Mouse (Mus musculus): ENCODE results near the gene Zranb2. TPM values are rescaled to one million over a fixed set of nuclear protein-coding genes. Genes with fewer than 3 reads are reported as not detected.

The Zranb2 gene
- total and polyA plus RNA-seq, 3 experiments = 88.0 to 200 (median 98.4) TPM

DNA sequence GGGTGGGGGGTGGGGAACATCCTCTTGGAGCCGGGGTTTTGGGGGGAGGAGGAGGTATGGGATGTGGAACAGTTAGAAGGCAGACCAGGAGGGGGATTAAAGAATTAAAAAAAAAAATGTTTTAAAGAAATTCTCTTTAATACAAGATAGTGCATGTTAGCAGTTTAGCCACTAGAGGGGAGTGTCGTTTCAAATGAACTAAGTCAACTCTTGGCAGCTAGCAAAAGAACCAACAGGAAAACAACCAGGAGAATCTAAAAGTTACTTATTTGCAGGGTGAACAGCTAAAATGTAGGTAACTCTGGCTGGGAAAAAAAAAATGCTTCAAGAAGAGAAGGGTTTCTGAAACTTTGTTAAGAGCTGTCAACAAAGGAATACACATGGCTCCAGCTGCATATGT lies 31.2 kb downstream of the Zranb2 start:
- no peaks in the 10 kb centered on the region for H3K9me3 ChIP-seq (replicated peaks; ENCODE audit: insufficient read depth, low read length)
- no peaks in the 10 kb centered on the region for H3K36me3 ChIP-seq (ENCODE audit: control insufficient read depth in 1 of 2, insufficient read depth in 2 of 2, low read length in 2 of 2)
- no peak overlapping the region for H3K27ac ChIP-seq (ENCODE audit: control insufficient read depth, low read depth, low read length)
- H3K9ac ChIP-seq (ENCODE audit: control insufficient read depth, low read depth, low read length, poor library complexity, severe bottlenecking) = no peak overlapping the region
- H3K79me2 ChIP-seq (ENCODE audit: control insufficient read depth, insufficient read depth, low read length, poor library complexity) = no peaks in the 10 kb centered on the region
- no peak overlapping the region for H3K4me3 ChIP-seq (ENCODE audit: control insufficient read depth in 1 of 2, insufficient read depth in 1 of 2, low read depth in 2 of 2, low read length in 2 of 2)
- H3K4me1 ChIP-seq (ENCODE audit: control insufficient read depth in 1 of 2, insufficient read depth in 2 of 2, low read length in 2 of 2) = peaks cover 0 to 2% of the 10 kb centered on the region in 2 experiments; a peak in 1 of 4 replicates
- DNase-seq (ENCODE audit: low read depth, low spot score) = peak; percentile 83
- TF ChIP-seq SMC3 (IDR thresholded peaks at IDR 0.05; ENCODE audit: low read depth, low read length) = peak; percentile 92
- peak; percentile 86 for TF ChIP-seq ZNF384 (IDR thresholded peaks at IDR 0.05; ENCODE audit: low read depth, low read length)
- no peak for TF ChIP-seq MEF2A (IDR thresholded peaks at IDR 0.05; ENCODE audit: extremely low read depth, insufficient replicate concordance, low read depth, low read length, poor library complexity, severe bottlenecking)
- TF ChIP-seq POLR2AphosphoS2 (IDR thresholded peaks at IDR 0.05; ENCODE audit: low read length) = no peak
- peak; percentile 14 to 80 (median 46); a peak in 4 of 6 replicates for TF ChIP-seq CTCF (IDR thresholded peaks at IDR 0.05 in 2 of 3, conservative IDR thresholded peaks at IDR 0.05 in 1 of 3; ENCODE audit: control insufficient read depth in 1 of 3, insufficient read depth in 1 of 3, low read depth in 2 of 3, low read length in 3 of 3, poor library complexity in 1 of 3, severe bottlenecking in 1 of 3)
- peak; percentile 96 for TF ChIP-seq ZC3H11A (IDR thresholded peaks at IDR 0.05; ENCODE audit: low read depth, low read length)
- peak; percentile 92 for TF ChIP-seq RAD21 (IDR thresholded peaks at IDR 0.05; ENCODE audit: low read depth, low read length)
- peaks cover 2 to 8% of the 10 kb centered on the region in 2 experiments; a peak in 3 of 4 replicates for H3K27me3 ChIP-seq (ENCODE audit: control insufficient read depth in 1 of 2, insufficient read depth in 2 of 2, low read length in 2 of 2)

DNA sequence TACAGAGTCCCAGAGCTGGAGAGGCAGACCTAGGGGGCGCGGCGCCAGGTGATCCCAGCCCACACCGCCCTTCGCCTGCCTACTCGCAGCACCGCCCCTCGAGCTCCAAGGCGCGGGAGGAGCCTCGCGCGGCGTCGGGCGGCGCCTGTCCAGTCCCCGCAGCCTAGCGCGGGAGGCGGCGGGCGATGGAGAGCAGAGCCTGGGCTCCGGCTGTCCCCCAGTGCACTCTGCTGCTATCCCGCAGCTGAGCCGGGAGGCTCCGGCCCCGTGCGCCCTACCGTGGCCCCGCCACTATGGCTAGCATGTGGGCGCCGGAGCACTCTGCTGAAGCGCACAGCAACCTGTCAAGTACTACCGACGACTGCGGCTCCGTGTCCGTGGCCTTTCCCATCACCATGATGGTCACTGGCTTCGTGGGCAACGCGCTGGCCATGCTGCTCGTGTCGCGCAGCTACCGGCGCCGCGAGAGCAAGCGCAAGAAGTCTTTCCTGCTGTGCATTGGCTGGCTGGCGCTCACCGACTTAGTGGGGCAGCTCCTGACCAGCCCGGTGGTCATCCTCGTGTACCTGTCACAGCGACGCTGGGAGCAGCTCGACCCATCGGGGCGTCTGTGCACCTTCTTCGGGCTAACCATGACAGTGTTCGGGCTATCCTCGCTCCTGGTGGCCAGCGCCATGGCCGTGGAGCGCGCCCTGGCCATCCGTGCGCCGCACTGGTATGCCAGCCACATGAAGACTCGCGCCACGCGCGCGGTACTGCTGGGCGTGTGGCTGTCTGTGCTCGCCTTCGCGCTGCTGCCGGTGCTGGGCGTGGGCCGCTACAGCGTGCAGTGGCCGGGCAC lies 33.0 kb downstream of the Zranb2 start, which contains the start of gene Ptger3:
TSS of gene Ptger3 (plus strand) at position 168 of the 841 bp plus-strand sequence.
- no peak for TF ChIP-seq SIN3A (IDR thresholded peaks at IDR 0.05; ENCODE audit: low read length)
- TF ChIP-seq MYC (IDR thresholded peaks at IDR 0.05; ENCODE audit: low read depth, low read length) = no peak
- no peak for TF ChIP-seq ETS1 (IDR thresholded peaks at IDR 0.05; ENCODE audit: low read depth, low read length)
- TF ChIP-seq CHD2 (IDR thresholded peaks at IDR 0.05; ENCODE audit: low read length) = no peak
- no peak for TF ChIP-seq E2F4 (IDR thresholded peaks at IDR 0.05; ENCODE audit: borderline replicate concordance, low read depth, low read length)
- TF ChIP-seq POLR2AphosphoS5 (IDR thresholded peaks at IDR 0.05; ENCODE audit: borderline replicate concordance, low read depth, low read length) = no peak
- TF ChIP-seq POLR2A (IDR thresholded peaks at IDR 0.05; ENCODE audit: control insufficient read depth in 1 of 2, insufficient read depth in 1 of 2, low read depth in 1 of 2, low read length in 2 of 2, poor library complexity in 1 of 2) = peak in 1 of 2 experiments; percentile 30; a peak in 1 of 4 replicates
- no peak for TF ChIP-seq TBP (IDR thresholded peaks at IDR 0.05; ENCODE audit: low read depth, low read length)
- TF ChIP-seq MAX (IDR thresholded peaks at IDR 0.05; ENCODE audit: low read length) = no peak
- TF ChIP-seq ZC3H11A (IDR thresholded peaks at IDR 0.05; ENCODE audit: low read depth, low read length) = 0 out of 2 replicates have a peak, but pooled peaks have one; percentile 4
- no peak for TF ChIP-seq USF2 (IDR thresholded peaks at IDR 0.05; ENCODE audit: borderline replicate concordance in 1 of 2, insufficient read depth in 1 of 2, low read depth in 1 of 2, low read length in 2 of 2)
- TF ChIP-seq SMC3 (IDR thresholded peaks at IDR 0.05; ENCODE audit: low read depth, low read length) = peak; percentile 15; the same call in 1 of the 2 replicates
- TF ChIP-seq POLR2AphosphoS2 (IDR thresholded peaks at IDR 0.05; ENCODE audit: low read length) = no peak
- no peak for TF ChIP-seq TAL1 (IDR thresholded peaks at IDR 0.05; ENCODE audit: low read length)
- TF ChIP-seq JUND (IDR thresholded peaks at IDR 0.05; ENCODE audit: low read depth, low read length) = no peak
- no peak for TF ChIP-seq MAFK (IDR thresholded peaks at IDR 0.05; ENCODE audit: borderline replicate concordance, low read depth, low read length)
- TF ChIP-seq CTCF (IDR thresholded peaks at IDR 0.05 in 2 of 3, conservative IDR thresholded peaks at IDR 0.05 in 1 of 3; ENCODE audit: control insufficient read depth in 1 of 3, insufficient read depth in 1 of 3, low read depth in 2 of 3, low read length in 3 of 3, poor library complexity in 1 of 3, severe bottlenecking in 1 of 3) = no peak
- TF ChIP-seq MYB (IDR thresholded peaks at IDR 0.05; ENCODE audit: low read depth, low read length) = no peak
- no peak; the same call in 1 of the 2 replicates for TF ChIP-seq NELFE (IDR thresholded peaks at IDR 0.05; ENCODE audit: low read depth, low read length)
- no peak for TF ChIP-seq GATA1 (IDR thresholded peaks at IDR 0.05; ENCODE audit: low read depth, low read length)
- TF ChIP-seq ELF1 (IDR thresholded peaks at IDR 0.05; ENCODE audit: low read depth, low read length) = no peak
- H3K9ac ChIP-seq (ENCODE audit: control insufficient read depth, low read depth, low read length, poor library complexity, severe bottlenecking) = peak within 1 kb of the TSS; percentile 44
- peaks cover 2 to 8% of the 10 kb centered on the region in 2 experiments; a peak in 3 of 4 replicates for H3K27me3 ChIP-seq (ENCODE audit: control insufficient read depth in 1 of 2, insufficient read depth in 2 of 2, low read length in 2 of 2)
- peaks cover 0 to 2% of the 10 kb centered on the region in 2 experiments; a peak in 2 of 4 replicates for H3K4me1 ChIP-seq (ENCODE audit: control insufficient read depth in 1 of 2, insufficient read depth in 2 of 2, low read length in 2 of 2)
- no peaks in the 10 kb centered on the region for H3K79me2 ChIP-seq (ENCODE audit: control insufficient read depth, insufficient read depth, low read length, poor library complexity)
- H3K36me3 ChIP-seq (ENCODE audit: control insufficient read depth in 1 of 2, insufficient read depth in 2 of 2, low read length in 2 of 2) = no peaks in the 10 kb centered on the region
- no peaks in the 10 kb centered on the region for H3K9me3 ChIP-seq (replicated peaks; ENCODE audit: insufficient read depth, low read length)
- no peak within 1 kb of the TSS for H3K27ac ChIP-seq (ENCODE audit: control insufficient read depth, low read depth, low read length)
- peak; percentile 62 for DNase-seq (ENCODE audit: low read depth, low spot score)
- peak within 1 kb of the TSS; percentile 44 to 53 for H3K4me3 ChIP-seq (ENCODE audit: control insufficient read depth in 1 of 2, insufficient read depth in 1 of 2, low read depth in 2 of 2, low read length in 2 of 2)
